Mouse (Mus musculus) frontal cortex, adult 2 months (tissue): Measurements from ENCODE around the gene Zfand2b. TPM values are rescaled to one million over a fixed set of nuclear protein-coding genes. Genes with fewer than 3 reads are reported as not detected.
A peak's percentile ranks its signal among the peaks of the same experiment; 100 is the strongest.

Source experiments
- DNase-seq, 2 experiments: peaks; one replicate each; pipeline ENCODE4 v3.0.0; 2022; ENCODE audit warnings: low spot score in 1 of 2; ENCODE audit errors: extremely low spot score in 1 of 2
- polyA plus RNA-seq: library from polyadenylated mRNA; depleted of rRNA; stranded (reverse); fragments of >200 nt; gene quantifications from 2 replicates; pipeline ENCODE4 v1.2.3, GENCODE M21; 2012; rRNA removed

Gene Zfand2b
- 55.1 and 56.5 TPM in 2 replicates for polyA plus RNA-seq

GRCm38 (mm10) chr1:75168472-75169464 lies at the start of gene Zfand2b:
Gene Zfand2b, plus strand, starts transcription at chr1:75168646.
- peak; percentile 87 to 96 for DNase-seq

GRCm38 (mm10) chr1:75122211-75122610 lies 46.2 kb upstream of the Zfand2b start:
- no peak for DNase-seq

- peak; percentile 74 to 90 for DNase-seq
These were observed 43.8 kb upstream of the Zfand2b start, which contains the start of gene Nhej1 for GRCm38 (mm10) chr1:75124346-75125321. Gene Nhej1, minus strand, starts transcription at chr1:75125200.

- DNase-seq, result no peak
These were observed 43.0 kb upstream of the Zfand2b start for GRCm38 (mm10) chr1:75125418-75125817.

- no peak for DNase-seq
These were observed 39.8 kb upstream of the Zfand2b start for GRCm38 (mm10) chr1:75128641-75129040.

- DNase-seq, result no peak
These were observed 34.8 kb upstream of the Zfand2b start, which contains the start of gene Slc23a3 for GRCm38 (mm10) chr1:75133421-75134207. Gene Slc23a3, minus strand, starts transcription at chr1:75133890.

GRCm38 (mm10) chr1:75136293-75136692 lies 32.2 kb upstream of the Zfand2b start:
- DNase-seq, result no peak

- DNase-seq, result no peak
These were observed 31.7 kb upstream of the Zfand2b start for GRCm38 (mm10) chr1:75136730-75137129.

GRCm38 (mm10) chr1:75138448-75138847 lies 30.0 kb upstream of the Zfand2b start:
- no peak for DNase-seq

GRCm38 (mm10) chr1:75140601-75141190 lies 27.8 kb upstream of the Zfand2b start:
- no peak for DNase-seq

GRCm38 (mm10) chr1:75141486-75142190 lies 26.8 kb upstream of the Zfand2b start:
- peak in 1 of 2 experiments; percentile 58 for DNase-seq

- peak; percentile 89 to 97 for DNase-seq
These were observed 25.9 kb upstream of the Zfand2b start, which contains the start of the genes Cnppd1 and Retreg2 for GRCm38 (mm10) chr1:75142301-75143261. Gene Cnppd1, minus strand, starts transcription at chr1:75142711. Gene Retreg2, plus strand, starts transcription at chr1:75142778.

GRCm38 (mm10) chr1:75145589-75145988 lies 22.9 kb upstream of the Zfand2b start:
- no peak for DNase-seq

- DNase-seq, result no peak
These were observed 20.9 kb upstream of the Zfand2b start for GRCm38 (mm10) chr1:75147411-75148135.

- no peak for DNase-seq
These were observed 19.7 kb upstream of the Zfand2b start for GRCm38 (mm10) chr1:75148727-75149126.

- no peak for DNase-seq
These were observed 12.6 kb upstream of the Zfand2b start for GRCm38 (mm10) chr1:75155837-75156236.

GRCm38 (mm10) chr1:75158990-75159389 lies 9.5 kb upstream of the Zfand2b start:
- no peak for DNase-seq
